Mouse (Mus musculus) liver, embryonic 14.5 days (tissue): ENCODE results near the gene Evpl. TPM values are rescaled to one million over a fixed set of nuclear protein-coding genes. Genes with fewer than 3 reads are reported as not detected.

Source experiments
- ATAC-seq: fragments of 200-750 bp; cut with Nextera tagmentation; 2 replicates; pipeline ENCODE4 v1.8.0; 2017; ENCODE audit warnings: moderate number of reproducible peaks, mild to moderate bottlenecking, moderate library complexity; ENCODE audit not compliant: insufficient read depth
- DNase-seq, 3 experiments: peaks; one replicate each; pipeline ENCODE4 v3.0.0-alpha.2; 2012 to 2013; ENCODE audit warnings: low read depth in 3 of 3, low spot score in 3 of 3
- H3K27ac ChIP-seq: fragments of 300-500 bp; sonication (generic); 2 replicates; pipeline ENCODE4 v1.5.1; 2014; ENCODE audit warnings: moderate library complexity, mild to moderate bottlenecking, control low read depth, inconsistent platforms
- H3K27me3 ChIP-seq: fragments of 300-500 bp; sonication (generic); 2 replicates; pipeline ENCODE4 v1.6.1; 2014; ENCODE audit warnings: mild to moderate bottlenecking, low read length, moderate library complexity; ENCODE audit not compliant: control insufficient read depth, insufficient read depth
- H3K36me3 ChIP-seq: fragments of 300-500 bp; sonication (generic); replicated peaks from 2 replicates; pipeline ENCODE4 v1.6.1; 2014; ENCODE audit warnings: low read depth; ENCODE audit not compliant: control insufficient read depth, insufficient read depth
- H3K4me1 ChIP-seq, 2 experiments: fragments of 200-500 bp in 1 of 2; fragments of 300-500 bp in 1 of 2; sonication (generic) in 1 of 2; replicated peaks; 2 replicates each; pipeline ENCODE4 v1.6.1; 2012 to 2014; ENCODE audit warnings: antibody characterized with exemption in 1 of 2, inconsistent platforms in 1 of 2, low read length in 1 of 2; ENCODE audit not compliant: control insufficient read depth in 2 of 2, insufficient read depth in 2 of 2
- H3K4me2 ChIP-seq: fragments of 300-500 bp; sonication (generic); 2 replicates; pipeline ENCODE4 v1.6.1; 2014; ENCODE audit warnings: low read depth, mild to moderate bottlenecking, control low read depth, moderate library complexity
- H3K4me3 ChIP-seq, 2 experiments: fragments of 200-500 bp in 1 of 2; fragments of 300-500 bp in 1 of 2; sonication (generic) in 1 of 2; 2 replicates each; pipeline ENCODE4 v1.5.1; 2012 to 2014; ENCODE audit warnings: low read depth in 2 of 2, low read length in 2 of 2, mild to moderate bottlenecking in 2 of 2, control low read depth in 1 of 2, inconsistent platforms in 1 of 2, moderate library complexity in 1 of 2; ENCODE audit not compliant: insufficient read depth in 1 of 2
- H3K9ac ChIP-seq: fragments of 300-500 bp; sonication (generic); replicated peaks from 2 replicates; pipeline ENCODE4 v1.6.1; 2014; ENCODE audit warnings: mild to moderate bottlenecking, control low read depth, moderate library complexity
- H3K9me3 ChIP-seq: fragments of 300-500 bp; sonication (generic); 2 replicates; pipeline ENCODE4 v1.6.1; 2016; ENCODE audit warnings: low read length, mixed read lengths; ENCODE audit not compliant: control insufficient read depth
- CTCF ChIP-seq: IDR thresholded peaks from 2 replicates; pipeline ENCODE4 v1.5.1; 2016; ENCODE audit warnings: antibody characterized with exemption, low read depth, control low read depth
- EP300 ChIP-seq: IDR thresholded peaks from 2 replicates; pipeline ENCODE4 v1.6.1; 2016; ENCODE audit warnings: antibody characterized with exemption, low read depth
- WGBS: fragments of 180-500 bp; shearing (Covaris S2); extraction: QIAGEN DNeasy Blood & Tissue Kit; methylation state at CpG from one replicate; pipeline ENCODE4 v1.1.7; 2014; ENCODE audit not compliant: insufficient replicate concordance; 5-methylcytosine and 5-hydroxymethylcytosine counted together
- polyA plus RNA-seq, 2 experiments: library from polyadenylated mRNA; depleted of rRNA in 1 of 2; stranded (reverse) in 1 of 2; unstranded in 1 of 2; fragments of >200 nt; fragmentation: Nextera tagmentation in 1 of 2; extraction: Ambion mirVana in 1 of 2; gene quantifications; 2 replicates each; pipeline versions ENCODE4 v1.2.1 to v1.2.3; 2012 to 2014

Evpl gene
- polyA plus RNA-seq, 2 experiments = 0.04 to 0.09 TPM

GRCm38 (mm10) chr11:116245616-116246015, 7.7 kb upstream of the Evpl start:
- no peak for DNase-seq
- no peak for ATAC-seq
- Histone ChIP-seq H3K9me3 (no peaks in the 10 kb centered on the region), H3K9ac (no peak overlapping the region), H3K27ac (no peak overlapping the region), H3K27me3 (no peaks in the 10 kb centered on the region), H3K36me3 (peaks cover 56% of the 10 kb centered on the region), H3K4me3 (no peak overlapping the region), H3K4me2 (no peak overlapping the region), H3K4me1 (no peaks in the 10 kb centered on the region)
- TF ChIP-seq CTCF (no peak), EP300 (no peak)
- WGBS = 75% methylated on average over 6 of the region's 6 CpGs

GRCm38 (mm10) chr11:116244580-116244979, 6.7 kb upstream of the Evpl start:
- TF ChIP-seq EP300 (no peak), CTCF (no peak)
- Histone ChIP-seq H3K4me3 (no peak overlapping the region), H3K27ac (no peak overlapping the region), H3K9ac (no peak overlapping the region), H3K36me3 (peaks cover 46% of the 10 kb centered on the region), H3K9me3 (no peaks in the 10 kb centered on the region), H3K4me1 (no peaks in the 10 kb centered on the region), H3K4me2 (no peak overlapping the region), H3K27me3 (no peaks in the 10 kb centered on the region)
- WGBS = 78% methylated on average over 8 of the region's 8 CpGs
- no peak for ATAC-seq
- no peak for DNase-seq

- 58% methylated on average over 12 of the region's 12 CpGs for WGBS
- H3K4me2 ChIP-seq = no peak overlapping the region
- no peak overlapping the region for H3K4me3 ChIP-seq
- no peaks in the 10 kb centered on the region for H3K9me3 ChIP-seq
- no peak for DNase-seq
- no peak overlapping the region for H3K9ac ChIP-seq
- H3K27ac ChIP-seq = no peak overlapping the region
- TF ChIP-seq CTCF = no peak
- TF ChIP-seq EP300 = no peak
- H3K27me3 ChIP-seq = peaks cover 10% of the 10 kb centered on the region; the same call in 1 of the 2 replicates
- no peaks in the 10 kb centered on the region for H3K4me1 ChIP-seq
- ATAC-seq = no peak
- peaks cover 22% of the 10 kb centered on the region for H3K36me3 ChIP-seq
Observed at GRCm38 (mm10) chr11:116241744-116242235, 3.9 kb upstream of the Evpl start.

DNA sequence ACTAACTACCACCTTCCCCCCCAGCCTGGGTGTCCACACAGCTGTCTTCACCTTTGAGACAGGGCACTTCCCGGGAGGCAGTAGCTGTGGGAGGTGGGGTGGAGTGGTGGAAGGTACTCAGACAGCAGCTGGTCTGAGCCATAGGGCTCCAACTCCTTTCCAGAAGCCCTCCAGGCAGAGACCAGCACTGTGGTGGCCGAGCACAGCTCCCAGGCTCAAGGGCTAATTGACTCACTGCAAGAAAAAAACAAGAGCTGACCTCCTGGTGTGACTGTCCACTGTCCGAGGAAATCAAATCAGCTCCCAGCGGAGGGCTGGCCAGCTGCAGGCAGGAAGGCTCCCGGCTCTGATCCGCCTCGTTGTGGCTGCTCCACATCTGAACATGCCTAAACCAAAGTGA, 1.9 kb upstream of the Evpl start:
- no peaks in the 10 kb centered on the region for H3K9me3 ChIP-seq
- H3K36me3 ChIP-seq = peaks cover 2% of the 10 kb centered on the region; the same call in 1 of the 2 replicates
- no peak overlapping the region for H3K9ac ChIP-seq
- no peak overlapping the region for H3K4me2 ChIP-seq
- ATAC-seq (no peak), DNase-seq (no peak)
- H3K27ac ChIP-seq = no peak overlapping the region
- peaks cover 10% of the 10 kb centered on the region; the same call in 1 of the 2 replicates for H3K27me3 ChIP-seq
- H3K4me3 ChIP-seq = no peak overlapping the region
- WGBS = 68% methylated on average over 7 of the region's 7 CpGs
- TF ChIP-seq CTCF = no peak
- no peak for TF ChIP-seq EP300
- H3K4me1 ChIP-seq = no peaks in the 10 kb centered on the region

- no peaks in the 10 kb centered on the region for H3K9me3 ChIP-seq
- WGBS = 61% methylated on average over 8 of the region's 8 CpGs
- TF ChIP-seq EP300 (no peak), CTCF (no peak)
- ATAC-seq (no peak), DNase-seq (no peak)
- no peak overlapping the region for H3K27ac ChIP-seq
- no peak overlapping the region for H3K9ac ChIP-seq
- H3K4me1 ChIP-seq = no peaks in the 10 kb centered on the region
- no peaks in the 10 kb centered on the region for H3K36me3 ChIP-seq
- peaks cover 10% of the 10 kb centered on the region; the same call in 1 of the 2 replicates for H3K27me3 ChIP-seq
- no peak overlapping the region for H3K4me3 ChIP-seq
- no peak overlapping the region for H3K4me2 ChIP-seq
Observed at GRCm38 (mm10) chr11:116234901-116235300, 3.0 kb downstream of the Evpl start.
